Mouse (Mus musculus) hindbrain, postnatal 0 days (tissue): ENCODE data around the gene Rdh16f1. TPM values are rescaled to one million over a fixed set of nuclear protein-coding genes. Genes with fewer than 3 reads are reported as not detected.

Experiments
- ATAC-seq: fragments of 200-750 bp; cut with Nextera tagmentation; 2 replicates; pipeline ENCODE4 v1.8.0; 2017; ENCODE audit warnings: mild to moderate bottlenecking, moderate TSS enrichment, moderate library complexity
- DNase-seq: peaks from one replicate; pipeline ENCODE4 v3.0.0-alpha.2; 2015; ENCODE audit warnings: low spot score
- H3K27ac ChIP-seq: fragments of 300-500 bp; sonication (generic); 2 replicates; pipeline ENCODE4 v1.5.1; 2014; ENCODE audit warnings: mild to moderate bottlenecking
- H3K27me3 ChIP-seq: fragments of 300-500 bp; sonication (generic); 2 replicates; pipeline ENCODE4 v1.6.1; 2014; ENCODE audit warnings: low read length, mixed read lengths; ENCODE audit not compliant: insufficient read depth
- H3K36me3 ChIP-seq: fragments of 300-500 bp; sonication (generic); 2 replicates; pipeline ENCODE4 v1.6.1; 2014; ENCODE audit warnings: low read length, mixed read lengths; ENCODE audit not compliant: insufficient read depth
- H3K4me1 ChIP-seq: fragments of 300-500 bp; sonication (generic); 2 replicates; pipeline ENCODE4 v1.6.1; 2014; ENCODE audit warnings: antibody characterized with exemption, low read length, mixed read lengths; ENCODE audit not compliant: insufficient read depth
- H3K4me2 ChIP-seq: fragments of 300-500 bp; sonication (generic); 2 replicates; pipeline ENCODE4 v1.6.1; 2014; ENCODE audit warnings: low read depth, mild to moderate bottlenecking, low read length, moderate library complexity, mixed read lengths
- H3K4me3 ChIP-seq: fragments of 300-500 bp; sonication (generic); 2 replicates; pipeline ENCODE4 v1.5.1; 2014; ENCODE audit warnings: low read length
- H3K9ac ChIP-seq: fragments of 300-500 bp; sonication (generic); replicated peaks from 2 replicates; pipeline ENCODE4 v1.6.1; 2014; ENCODE audit warnings: mild to moderate bottlenecking, low read length, moderate library complexity, mixed read lengths
- H3K9me3 ChIP-seq: fragments of 300-500 bp; sonication (generic); 2 replicates; pipeline ENCODE4 v1.6.1; 2016; ENCODE audit warnings: low read length, mixed read lengths
- CTCF ChIP-seq: IDR thresholded peaks from 2 replicates; pipeline ENCODE4 v1.5.1; 2016; ENCODE audit warnings: antibody characterized with exemption, control low read depth, low read depth
- WGBS: fragments of 180-500 bp; shearing (Covaris S2); extraction: QIAGEN DNeasy Blood & Tissue Kit; methylation state at CpG from one replicate; pipeline ENCODE4 v1.1.7; 2014; 5-methylcytosine and 5-hydroxymethylcytosine counted together
- polyA plus RNA-seq: library from polyadenylated mRNA; unstranded; fragments of >200 nt; fragmentation: Nextera tagmentation; extraction: Ambion mirVana; gene quantifications from 2 replicates; pipeline ENCODE4 v1.2.1, GENCODE M21; 2015
- total RNA-seq: library from RNA; depleted of rRNA; stranded (reverse); fragments of >200 nt; gene quantifications from 2 replicates; pipeline ENCODE4 v1.2.3, GENCODE M21; 2014

Gene Rdh16f1
- total and polyA plus RNA-seq, 2 experiments from 2014 or later: 0.54 TPM; not detected in 1

- Histone ChIP-seq H3K9me3 (no peaks in the 10 kb centered on the region), H3K4me3 (no peak overlapping the region), H3K27me3 (no peaks in the 10 kb centered on the region), H3K27ac (no peak overlapping the region), H3K4me1 (no peaks in the 10 kb centered on the region), H3K4me2 (no peak overlapping the region), H3K36me3 (peaks cover 31% of the 10 kb centered on the region), H3K9ac (no peak overlapping the region)
- ATAC-seq: no peak
- no peak for DNase-seq
- 96% methylated on average over 8 of the region's 8 CpGs for WGBS
- no peak for TF ChIP-seq CTCF
These were observed 12.3 kb upstream of the Rdh16f1 start for GRCm38 (mm10) chr10:127747254-127747653.

GRCm38 (mm10) chr10:127748847-127749612 lies 10.6 kb upstream of the Rdh16f1 start:
- no peaks in the 10 kb centered on the region for H3K4me1 ChIP-seq
- no peak overlapping the region for H3K9ac ChIP-seq
- no peak overlapping the region for H3K27ac ChIP-seq
- DNase-seq (no peak), ATAC-seq (no peak)
- WGBS: 12% methylated on average over 8 of the region's 8 CpGs
- H3K36me3 ChIP-seq: peaks cover 13% of the 10 kb centered on the region
- no peak overlapping the region for H3K4me3 ChIP-seq
- peak overlapping the region; percentile 41 for H3K4me2 ChIP-seq
- TF ChIP-seq CTCF: no peak
- no peaks in the 10 kb centered on the region for H3K9me3 ChIP-seq
- H3K27me3 ChIP-seq: no peaks in the 10 kb centered on the region

GRCm38 (mm10) chr10:127750136-127750777 lies 9.3 kb upstream of the Rdh16f1 start:
- peak; percentile 62 for ATAC-seq
- no peak; the same call in 1 of the 2 replicates for TF ChIP-seq CTCF
- no peaks in the 10 kb centered on the region for H3K4me1 ChIP-seq

GRCm38 (mm10) chr10:127751548-127751947 lies 8.0 kb upstream of the Rdh16f1 start, which contains the start of gene Gpr182:
TSS of gene Gpr182 (minus strand) at chr10:127751732.
- no peaks in the 10 kb centered on the region; the same call in none of the 2 replicates for H3K36me3 ChIP-seq
- no peaks in the 10 kb centered on the region for H3K9me3 ChIP-seq
- no peak within 1 kb of the TSS; the same call in 1 of the 2 replicates for H3K4me3 ChIP-seq
- H3K4me2 ChIP-seq: peak within 1 kb of the TSS; percentile 41
- H3K9ac ChIP-seq: no peak within 1 kb of the TSS
- WGBS: 61% methylated on average over 8 of the region's 8 CpGs
- H3K4me1 ChIP-seq: no peaks in the 10 kb centered on the region
- DNase-seq: no peak
- no peak for ATAC-seq
- H3K27ac ChIP-seq: no peak within 1 kb of the TSS
- H3K27me3 ChIP-seq: no peaks in the 10 kb centered on the region
- TF ChIP-seq CTCF: no peak

More at GRCm38 (mm10) chr10:127750136-127750777, 9.3 kb upstream of the Rdh16f1 start:
- Histone ChIP-seq H3K27me3 (no peaks in the 10 kb centered on the region), H3K36me3 (peaks cover 8% of the 10 kb centered on the region), H3K4me2 (peak overlapping the region; percentile 41), H3K9ac (no peak overlapping the region; the same call in 1 of the 2 replicates), H3K4me3 (peak overlapping the region; percentile 15), H3K27ac (no peak overlapping the region; the same call in 1 of the 2 replicates), H3K9me3 (no peaks in the 10 kb centered on the region)
- WGBS: 48% methylated on average over 24 of the region's 24 CpGs
- DNase-seq: peak; percentile 15

- Histone ChIP-seq H3K27ac (no peak overlapping the region), H3K9ac (no peak overlapping the region), H3K4me2 (no peak overlapping the region), H3K36me3 (no peaks in the 10 kb centered on the region), H3K9me3 (no peaks in the 10 kb centered on the region), H3K4me1 (no peaks in the 10 kb centered on the region), H3K27me3 (no peaks in the 10 kb centered on the region), H3K4me3 (no peak overlapping the region)
- TF ChIP-seq CTCF: no peak
- DNase-seq: no peak
- no peak for ATAC-seq
- 55% methylated on average over 6 of the region's 6 CpGs for WGBS
These were observed 4.9 kb upstream of the Rdh16f1 start for GRCm38 (mm10) chr10:127754566-127755166.

GRCm38 (mm10) chr10:127755246-127755645 lies 4.3 kb upstream of the Rdh16f1 start:
- 60% methylated on average over 3 of the region's 3 CpGs for WGBS
- ATAC-seq: no peak

More at GRCm38 (mm10) chr10:127755246-127755645, 4.3 kb upstream of the Rdh16f1 start:
- no peak for DNase-seq
- Histone ChIP-seq H3K27ac (no peak overlapping the region), H3K9me3 (no peaks in the 10 kb centered on the region), H3K4me3 (no peak overlapping the region), H3K9ac (no peak overlapping the region), H3K4me1 (no peaks in the 10 kb centered on the region), H3K36me3 (no peaks in the 10 kb centered on the region), H3K4me2 (no peak overlapping the region), H3K27me3 (no peaks in the 10 kb centered on the region)
- no peak for TF ChIP-seq CTCF
